Mouse (Mus musculus) spleen, adult 2 months (tissue): ENCODE measurements at regions not wholly inside any gene's neighbourhood (a gene's known extent, or its start where the extent isn't known, plus 50 kb on each side); places are given as distances from the start of the nearest gene placed in this dataset.

Experiments
- DNase-seq, 2 experiments: peaks; one replicate each; pipeline versions ENCODE4 v3.0.0 to v3.0.0-alpha.2; 2012 to 2021; ENCODE audit warnings: low spot score in 2 of 2, low read depth in 1 of 2
- H3K27ac ChIP-seq: fragments of 200-500 bp; 2 replicates; pipeline ENCODE4 v1.5.1; 2012; ENCODE audit warnings: low read length, inconsistent platforms; ENCODE audit not compliant: insufficient read depth
- H3K27me3 ChIP-seq: fragments of 200-500 bp; 2 replicates; pipeline ENCODE4 v1.6.1; 2012; ENCODE audit warnings: mild to moderate bottlenecking, moderate library complexity, low read length, inconsistent platforms; ENCODE audit not compliant: control insufficient read depth, insufficient read depth
- H3K36me3 ChIP-seq: fragments of 200-500 bp; 2 replicates; pipeline ENCODE4 v1.6.1; 2012; ENCODE audit warnings: mild to moderate bottlenecking, low read length, inconsistent platforms; ENCODE audit not compliant: control insufficient read depth, insufficient read depth
- H3K4me1 ChIP-seq: fragments of 200-500 bp; 2 replicates; pipeline ENCODE4 v1.6.1; 2011; ENCODE audit warnings: inconsistent platforms; ENCODE audit not compliant: control insufficient read depth, insufficient read depth, insufficient read length
- H3K4me3 ChIP-seq: fragments of 200-500 bp; 2 replicates; pipeline ENCODE4 v1.5.1; 2011; ENCODE audit warnings: mild to moderate bottlenecking, inconsistent platforms; ENCODE audit not compliant: insufficient read depth, insufficient read length; ENCODE audit errors: extremely low read depth
- CTCF ChIP-seq: fragments of 200-500 bp; IDR thresholded peaks from 2 replicates; pipeline ENCODE4 v1.5.1; 2011; ENCODE audit warnings: mild to moderate bottlenecking, inconsistent platforms; ENCODE audit not compliant: insufficient read depth, insufficient read length, insufficient replicate concordance; ENCODE audit errors: extremely low read depth
- POLR2A ChIP-seq: fragments of 200-500 bp; IDR thresholded peaks from 2 replicates; pipeline ENCODE4 v1.6.1; 2011; ENCODE audit warnings: low read depth, low read length, inconsistent platforms
- WGBS: fragments of 180-500 bp; shearing (Covaris S2); methylation state at CpG from one replicate; pipeline ENCODE4 v1.1.7; 2018; 5-methylcytosine and 5-hydroxymethylcytosine counted together

- Histone ChIP-seq H3K4me1 (no peaks in the 10 kb centered on the region), H3K27ac (no peak overlapping the region), H3K4me3 (no peak overlapping the region), H3K27me3 (no peaks in the 10 kb centered on the region; the same call in 1 of the 2 replicates), H3K36me3 (no peaks in the 10 kb centered on the region)
- 75% methylated on average over 5 of the region's 5 CpGs for WGBS
- no peak for DNase-seq
- TF ChIP-seq CTCF (no peak), POLR2A (no peak)
Measured at GRCm38 (mm10) chr8:78001656-78002055, 211.4 kb upstream of the Ttc29 start.

GRCm38 (mm10) chr8:78002071-78002470 is 211.0 kb upstream of the Ttc29 start:
- no peaks in the 10 kb centered on the region for H3K4me1 ChIP-seq
- no peak overlapping the region for H3K4me3 ChIP-seq
- no peaks in the 10 kb centered on the region for H3K36me3 ChIP-seq
- no peak for TF ChIP-seq POLR2A
- no peak for TF ChIP-seq CTCF
- 65% methylated on average over 3 of the region's 3 CpGs for WGBS
- no peak for DNase-seq
- no peaks in the 10 kb centered on the region; the same call in 1 of the 2 replicates for H3K27me3 ChIP-seq
- H3K27ac ChIP-seq, result no peak overlapping the region

GRCm38 (mm10) chr8:78003888-78004543 is 209.1 kb upstream of the Ttc29 start:
- 17% methylated on average over 10 of the region's 10 CpGs for WGBS
- peak in 1 of 2 experiments; percentile 31 for DNase-seq
- Histone ChIP-seq H3K27ac (no peak overlapping the region), H3K36me3 (no peaks in the 10 kb centered on the region), H3K27me3 (no peaks in the 10 kb centered on the region; the same call in 1 of the 2 replicates), H3K4me1 (no peaks in the 10 kb centered on the region), H3K4me3 (no peak overlapping the region)
- TF ChIP-seq CTCF (peak; percentile 60; the same call in 1 of the 2 replicates), POLR2A (no peak)

DNA sequence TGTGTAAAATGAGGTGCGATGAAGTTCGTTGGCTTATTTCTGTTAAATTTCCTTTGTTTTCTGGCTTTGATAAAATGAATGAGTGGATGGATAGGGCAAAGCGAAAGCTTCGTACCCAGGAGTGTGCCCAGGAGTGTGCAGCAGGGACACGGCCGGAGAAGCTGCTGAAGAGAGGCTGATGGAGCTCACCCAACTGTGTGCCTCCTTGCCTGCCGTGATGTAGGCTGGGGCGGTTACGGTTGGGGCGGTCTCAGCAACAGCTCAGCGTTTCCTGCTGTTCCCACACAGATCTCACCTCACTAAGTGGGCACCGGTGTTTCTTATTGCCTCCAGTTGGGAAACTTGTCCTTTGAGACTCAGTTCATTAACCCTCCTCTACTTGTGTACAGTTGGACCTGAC is 208.2 kb upstream of the Ttc29 start:
- DNase-seq, result no peak
- TF ChIP-seq POLR2A (no peak), CTCF (no peak)
- Histone ChIP-seq H3K27ac (no peak overlapping the region), H3K4me1 (no peaks in the 10 kb centered on the region), H3K27me3 (no peaks in the 10 kb centered on the region; the same call in 1 of the 2 replicates), H3K4me3 (no peak overlapping the region), H3K36me3 (no peaks in the 10 kb centered on the region)
- WGBS, result 63% methylated on average over 12 of the region's 12 CpGs

DNA sequence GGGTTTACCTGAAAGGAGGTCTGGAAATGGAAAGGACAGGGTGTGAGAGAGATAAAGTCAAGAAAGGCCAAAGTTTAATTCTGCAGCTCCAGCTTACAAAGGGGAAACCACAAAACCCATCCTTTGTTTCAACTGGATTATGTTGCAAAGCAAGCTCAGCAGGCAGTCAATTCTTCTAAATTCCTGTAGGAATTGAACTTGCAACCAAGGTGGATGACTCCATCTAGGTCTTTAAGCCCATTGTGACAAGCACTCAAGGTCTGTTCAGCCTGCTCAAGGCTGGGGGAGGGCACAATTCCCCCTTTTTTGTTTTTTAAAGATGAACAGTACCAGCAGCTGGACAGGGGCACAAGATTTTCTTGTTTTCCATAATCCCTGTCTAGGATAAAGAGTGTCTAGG is 200.0 kb upstream of the Ttc29 start:
- no peaks in the 10 kb centered on the region for H3K4me1 ChIP-seq
- TF ChIP-seq POLR2A (no peak), CTCF (no peak)
- no peaks in the 10 kb centered on the region for H3K36me3 ChIP-seq
- no peak for DNase-seq
- no peak overlapping the region for H3K4me3 ChIP-seq
- H3K27ac ChIP-seq, result no peak overlapping the region
- no peaks in the 10 kb centered on the region for H3K27me3 ChIP-seq

DNA sequence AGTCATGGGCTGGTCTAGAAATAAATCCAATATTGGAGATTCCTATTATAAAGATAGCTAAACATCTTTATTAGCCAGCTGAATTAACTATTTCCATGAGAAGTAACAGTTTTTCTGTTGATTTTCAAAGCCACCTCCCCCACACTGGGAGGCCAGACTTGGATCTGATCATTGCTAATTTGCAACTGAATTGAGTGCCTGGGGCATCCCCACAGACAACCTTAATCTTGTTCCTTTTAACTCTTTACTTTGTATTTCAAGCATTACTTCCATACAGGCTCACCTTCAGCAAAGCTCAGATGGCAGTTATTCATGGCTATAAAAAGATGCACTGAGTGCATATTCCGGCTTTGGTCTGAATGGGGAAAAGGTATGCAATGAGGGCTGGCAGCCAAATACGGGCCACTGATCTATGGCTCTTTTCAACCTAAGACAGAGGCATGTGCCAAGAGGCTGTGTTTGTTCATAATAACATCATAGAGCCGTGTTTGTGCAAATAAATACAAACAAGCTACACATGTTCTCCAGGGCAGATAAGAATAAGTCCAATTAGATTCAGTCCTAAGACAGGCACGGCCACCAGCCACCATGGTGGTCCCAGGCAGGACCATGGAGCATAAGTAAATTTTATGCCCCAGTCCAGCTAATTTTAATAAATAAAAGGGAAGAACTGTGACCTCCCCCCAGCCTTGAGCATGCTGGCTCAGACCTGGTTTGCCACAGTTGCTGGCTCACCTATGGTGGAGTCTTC is 194.5 kb upstream of the Ttc29 start:
- H3K27me3 ChIP-seq, result no peaks in the 10 kb centered on the region
- H3K36me3 ChIP-seq, result no peaks in the 10 kb centered on the region
- no peak overlapping the region for H3K4me3 ChIP-seq
- H3K27ac ChIP-seq, result no peak overlapping the region
- TF ChIP-seq POLR2A, result no peak
- H3K4me1 ChIP-seq, result no peaks in the 10 kb centered on the region
- DNase-seq, result no peak
- 84% methylated on average over 4 of the region's 4 CpGs for WGBS

DNA sequence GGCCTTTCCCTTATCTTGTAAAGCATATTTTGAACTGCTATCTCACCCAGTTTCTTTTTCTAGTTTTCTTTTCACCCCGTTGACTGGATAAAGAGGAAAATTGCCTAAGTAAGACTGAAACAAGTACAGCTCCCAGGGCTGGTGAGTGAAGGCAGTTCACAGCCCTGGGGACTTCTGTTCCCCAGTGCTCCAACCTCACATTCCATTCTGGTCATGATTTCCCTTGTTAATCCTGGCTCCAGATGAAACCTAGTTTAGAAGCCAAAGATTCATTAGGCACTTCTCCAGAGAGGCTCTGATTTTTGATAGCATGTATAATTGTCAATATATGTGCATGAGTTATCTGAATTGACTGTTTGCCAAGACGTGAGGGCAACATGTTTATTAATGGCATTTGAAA is 191.6 kb upstream of the Ttc29 start:
- TF ChIP-seq CTCF, result no peak
- TF ChIP-seq POLR2A, result no peak
- no peak overlapping the region for H3K4me3 ChIP-seq
- H3K27ac ChIP-seq, result no peak overlapping the region
- no peaks in the 10 kb centered on the region for H3K27me3 ChIP-seq
- H3K36me3 ChIP-seq, result no peaks in the 10 kb centered on the region
- H3K4me1 ChIP-seq, result no peaks in the 10 kb centered on the region
- no peak for DNase-seq
- 74% methylated on average over 2 of the region's 2 CpGs for WGBS
